Mouse (Mus musculus) T-helper 1 cell (primary cell): Measurements from ENCODE around the gene Prok2.

ENCODE experiments used
- in situ Hi-C: fragments of 300-600 bp; cut with MboI, MseI; formaldehyde crosslinking; loops from one replicate; pipeline ENCODE4 v1.15.1; 2025; ENCODE audit warnings: high pct_unique_total_duplicates

The Prok2 gene

GRCm38 (mm10) chr6:99692916-99693841 is 33.0 kb downstream of the Prok2 start:
- in situ Hi-C loops: no loop called here

DNA sequence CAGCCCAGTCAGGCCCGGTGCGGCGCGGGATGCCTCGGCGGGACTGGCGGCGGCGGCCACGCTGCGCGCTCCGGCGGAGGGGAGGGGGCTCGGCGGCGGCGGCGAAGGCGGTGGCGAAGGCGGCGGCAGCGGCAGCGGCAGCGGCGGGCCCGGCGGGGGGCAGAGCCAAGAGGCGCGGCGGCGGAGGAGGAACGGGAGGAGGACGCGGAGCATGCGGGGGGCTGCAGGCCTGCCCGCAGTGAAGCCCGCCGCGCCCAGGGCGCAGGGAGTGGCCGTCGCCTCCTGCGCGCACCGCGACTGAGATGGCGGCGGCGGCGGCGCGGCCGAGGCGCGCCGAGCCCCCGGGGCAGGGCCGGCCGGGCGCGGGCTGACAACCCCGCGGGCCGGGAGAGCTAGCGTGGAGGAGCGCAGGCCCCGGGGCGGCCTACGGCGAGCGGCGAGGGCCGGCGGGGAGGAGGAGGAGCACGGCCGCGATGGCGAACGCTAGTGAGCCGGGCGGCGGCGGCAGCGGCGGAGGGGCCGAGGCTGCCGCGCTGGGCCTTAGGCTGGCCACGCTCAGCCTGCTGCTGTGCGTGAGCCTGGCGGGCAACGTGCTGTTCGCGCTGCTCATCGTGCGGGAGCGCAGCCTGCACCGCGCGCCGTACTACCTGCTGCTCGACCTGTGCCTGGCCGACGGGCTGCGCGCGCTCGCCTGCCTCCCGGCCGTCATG is 33.8 kb downstream of the Prok2 start, which contains the start of gene Gpr27:
TSS of gene Gpr27 (plus strand) at position 474 of the 710 bp plus-strand sequence.
- in situ Hi-C loops: no loop called here

- in situ Hi-C loops: no loop called here
Observed at GRCm38 (mm10) chr6:99691666-99692205, 34.5 kb downstream of the Prok2 start.

GRCm38 (mm10) chr6:99688513-99688912 is 37.7 kb downstream of the Prok2 start:
- in situ Hi-C loops: loop anchor here (10.0 kb wide), 1 partner anchor 96 kb away; no protein-coding TSS in a partner anchor

- in situ Hi-C loops: loop anchor here (10.0 kb wide), 1 partner anchor 100 kb away; no protein-coding TSS in a partner anchor
Observed at GRCm38 (mm10) chr6:99684899-99685298, 41.3 kb downstream of the Prok2 start.

DNA sequence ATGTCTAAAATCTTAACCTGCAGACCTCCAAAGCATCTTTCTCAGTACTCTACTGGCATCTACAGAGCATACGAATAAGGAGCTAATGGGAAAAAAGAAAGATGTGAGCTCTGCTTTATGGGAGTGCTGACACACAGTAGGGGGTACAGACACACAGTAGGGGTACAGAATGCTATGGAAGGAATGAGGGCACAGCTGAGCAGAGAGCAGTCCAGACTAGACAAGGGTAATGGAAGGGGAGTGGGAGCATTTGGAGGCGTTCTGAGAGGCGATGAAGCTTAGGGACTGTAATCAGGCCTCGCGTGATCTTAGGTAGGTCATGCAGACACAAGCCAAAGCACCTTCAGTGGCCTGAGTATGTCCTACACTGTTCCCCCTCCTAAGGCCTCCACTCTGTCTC is 42.2 kb downstream of the Prok2 start:
- in situ Hi-C loops: loop anchor here (10.0 kb wide), 1 partner anchor 101 kb away; no protein-coding TSS in a partner anchor

DNA sequence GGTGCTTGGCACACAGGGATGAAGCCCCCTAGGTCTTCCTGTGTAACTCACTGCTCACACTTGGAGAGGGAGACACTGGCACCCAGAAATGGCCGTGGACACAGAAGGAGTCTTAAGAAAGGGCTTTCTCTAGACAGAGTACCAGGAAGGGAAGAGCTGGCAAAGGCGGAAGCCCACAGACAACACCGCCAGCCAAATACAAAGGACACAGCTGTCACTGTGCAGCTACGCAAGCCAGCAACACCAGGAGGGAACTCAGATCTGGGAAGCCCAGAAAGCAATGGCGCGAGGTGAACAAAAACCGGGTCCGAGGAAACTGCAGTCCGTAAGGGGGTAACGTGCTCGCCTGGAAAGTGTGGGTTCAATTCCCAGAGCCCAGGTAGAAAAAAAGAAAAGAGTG is 48.1 kb downstream of the Prok2 start:
- in situ Hi-C loops: no loop called here

- in situ Hi-C loops: no loop called here
Observed at GRCm38 (mm10) chr6:99677325-99677724, 48.9 kb downstream of the Prok2 start.

- in situ Hi-C loops: no loop called here
Observed at GRCm38 (mm10) chr6:99674482-99674881, 51.7 kb downstream of the Prok2 start.

DNA sequence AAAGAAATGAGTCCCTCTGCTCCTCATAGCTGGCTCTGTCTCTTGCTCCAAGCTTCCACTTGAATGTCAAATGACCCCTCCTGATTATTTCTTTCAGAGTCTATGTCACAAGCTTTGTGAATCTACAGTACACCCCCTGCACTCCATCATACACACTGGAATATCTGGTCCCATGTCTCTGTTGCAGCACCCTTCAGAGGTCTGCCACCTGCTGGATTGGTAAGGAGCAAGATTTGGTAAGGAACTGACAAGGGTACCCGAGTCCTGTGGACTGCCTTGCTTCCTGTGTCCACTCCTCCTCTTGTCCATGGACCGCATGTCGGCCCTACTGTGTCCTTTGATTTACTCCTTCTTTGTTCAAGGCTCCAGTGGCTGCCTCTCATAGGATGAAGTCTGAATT is 54.4 kb downstream of the Prok2 start:
- in situ Hi-C loops: no loop called here

DNA sequence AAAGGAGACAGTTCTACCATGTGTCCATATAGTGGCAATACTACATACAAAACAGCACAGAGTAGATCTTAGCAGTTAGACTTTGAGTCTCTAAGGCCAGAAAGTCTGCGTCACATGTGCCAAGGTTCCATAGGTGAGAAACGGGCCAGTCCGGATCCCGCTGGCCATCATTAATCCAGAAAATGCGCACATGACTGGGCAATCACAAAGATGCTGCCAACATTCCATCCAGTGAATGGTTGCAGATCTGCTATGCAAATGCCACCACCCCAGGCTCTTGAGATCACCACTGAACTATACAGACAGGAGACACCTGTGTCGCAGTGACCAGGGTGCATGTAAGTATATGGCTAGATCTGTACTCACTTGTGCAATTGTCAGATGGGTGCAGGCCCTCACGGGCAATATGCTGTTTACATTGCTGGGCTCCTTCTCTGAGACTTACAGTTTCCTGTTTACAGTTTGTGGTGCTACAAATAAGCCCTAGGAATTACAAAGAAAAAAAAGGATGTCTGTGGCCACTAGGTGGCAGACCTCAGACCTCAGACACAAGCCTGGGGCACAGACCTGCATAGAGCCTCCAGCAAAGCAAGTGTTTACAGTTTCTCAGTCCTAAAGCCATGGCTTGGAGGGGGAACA is 55.6 kb downstream of the Prok2 start:
- in situ Hi-C loops: no loop called here

- in situ Hi-C loops: loop anchor here (10.0 kb wide), 1 partner anchor 675 kb away; no protein-coding TSS in a partner anchor
Observed at GRCm38 (mm10) chr6:99669481-99670325, 56.5 kb downstream of the Prok2 start.

DNA sequence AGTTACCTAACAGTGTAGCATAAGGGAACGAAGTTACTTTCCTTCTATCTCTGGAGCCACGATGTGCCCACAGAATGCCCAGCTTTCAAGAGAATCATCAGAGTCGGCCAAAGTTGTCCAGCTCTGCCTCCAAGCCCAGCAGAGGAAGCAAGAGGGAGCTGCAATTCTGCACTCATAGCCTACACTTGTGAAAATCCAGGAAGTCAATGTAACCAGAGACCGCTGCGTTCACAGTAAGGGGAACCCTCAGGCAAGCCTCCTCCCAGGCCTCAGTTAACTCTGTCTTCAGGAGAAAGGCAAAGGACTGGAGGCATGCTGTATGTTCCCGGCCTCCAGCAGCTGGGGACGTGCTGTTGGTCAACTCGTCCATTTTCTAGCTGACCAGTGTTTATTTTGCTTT is 58.9 kb downstream of the Prok2 start:
- in situ Hi-C loops: loop anchor here (10.0 kb wide), 1 partner anchor 672 kb away; no protein-coding TSS in a partner anchor

DNA sequence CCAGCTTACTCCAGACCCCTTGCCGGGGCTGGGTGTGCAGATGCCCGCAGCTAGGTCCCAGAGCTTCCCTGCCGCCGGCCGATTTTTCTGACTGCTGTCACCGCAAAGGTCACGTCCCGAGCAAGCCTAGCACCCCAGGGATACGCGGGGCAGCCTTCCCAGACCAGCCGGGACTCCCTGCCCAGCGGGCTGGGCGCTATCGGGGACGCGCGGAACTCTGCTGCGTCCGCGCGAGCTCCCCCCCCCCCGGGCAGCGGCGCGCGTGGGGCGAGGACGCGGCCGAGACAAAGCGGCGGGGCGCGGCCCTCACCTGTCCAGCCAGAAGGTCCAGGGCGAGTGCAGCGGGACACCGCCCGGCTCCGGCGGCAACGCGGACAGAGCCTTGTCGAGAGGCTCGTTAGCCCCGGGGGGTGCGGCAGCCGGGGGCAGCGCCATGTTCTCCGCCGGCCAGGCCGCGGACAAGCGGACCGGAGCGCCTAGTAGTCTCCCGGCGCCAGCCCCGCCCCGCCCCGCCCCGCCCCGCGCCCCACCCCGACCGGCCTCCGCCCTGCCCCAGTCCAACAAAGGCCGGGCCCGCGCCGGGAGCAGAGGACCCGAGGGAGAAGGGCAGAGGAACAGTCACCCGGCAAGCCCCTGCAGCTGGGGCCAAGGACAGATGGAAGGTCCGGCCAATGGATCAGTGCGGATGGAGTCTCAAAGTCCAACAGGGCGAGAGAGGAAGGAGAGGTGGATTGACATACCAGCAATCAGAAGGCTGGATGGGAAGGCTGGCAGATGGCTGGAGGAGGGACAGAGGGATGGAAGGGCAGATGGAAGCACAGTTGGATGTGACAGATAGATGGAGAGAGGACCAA is 59.6 kb downstream of the Prok2 start, which contains the start of the genes Eif4e3 and Gm20696:
TSS of gene Eif4e3 (minus strand) at position 454 of the 854 bp plus-strand sequence.
TSS of gene Gm20696 (minus strand) at position 480 of the 854 bp plus-strand sequence.
- in situ Hi-C loops: loop anchor here (10.0 kb wide), 1 partner anchor 672 kb away; no protein-coding TSS in a partner anchor

GRCm38 (mm10) chr6:99665457-99666317 is 60.5 kb downstream of the Prok2 start:
- in situ Hi-C loops: loop anchor here (10.0 kb wide), 1 partner anchor 671 kb away; no protein-coding TSS in a partner anchor

DNA sequence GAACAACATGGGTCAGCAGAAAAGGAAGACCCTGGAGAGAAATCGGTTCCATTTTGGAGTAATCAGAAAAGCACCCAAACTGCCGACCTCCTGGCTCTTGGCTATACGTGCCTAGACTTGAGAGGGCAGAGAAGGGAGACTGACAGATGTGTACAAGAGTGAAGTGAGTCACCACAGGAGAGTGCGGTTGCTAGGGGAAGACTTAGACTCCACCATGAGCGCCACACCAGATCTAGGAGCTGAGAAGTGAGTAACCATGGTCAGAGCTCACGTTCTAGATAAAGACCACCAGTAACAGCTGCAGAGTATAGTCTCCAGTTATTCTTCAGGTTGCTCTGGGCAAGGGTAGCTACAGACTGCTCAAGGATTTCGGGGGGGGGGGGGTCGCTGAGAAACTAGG is 63.0 kb downstream of the Prok2 start:
- in situ Hi-C loops: loop anchor here (10.0 kb wide), 1 partner anchor 668 kb away; no protein-coding TSS in a partner anchor
